Mouse (Mus musculus) midbrain, embryonic 16.5 days (tissue): Measurements from ENCODE around the gene Ahnak2. TPM values are rescaled to one million over a fixed set of nuclear protein-coding genes. Genes with fewer than 3 reads are reported as not detected.

Experiments used
- ATAC-seq: fragments of 200-750 bp; cut with Nextera tagmentation; 2 replicates; pipeline ENCODE4 v1.8.0; 2017; ENCODE audit warnings: moderate TSS enrichment
- H3K27ac ChIP-seq: fragments of 300-500 bp; sonication (generic); 2 replicates; pipeline ENCODE4 v1.5.1; 2014; ENCODE audit warnings: mild to moderate bottlenecking, low read length, mixed read lengths
- H3K27me3 ChIP-seq: fragments of 300-500 bp; sonication (generic); 2 replicates; pipeline ENCODE4 v1.6.1; 2014; ENCODE audit warnings: low read depth, low read length, mixed read lengths; ENCODE audit not compliant: control insufficient read depth, insufficient read depth
- H3K36me3 ChIP-seq: fragments of 300-500 bp; sonication (generic); 2 replicates; pipeline ENCODE4 v1.6.1; 2014; ENCODE audit warnings: mild to moderate bottlenecking, low read length, moderate library complexity, mixed read lengths; ENCODE audit not compliant: control insufficient read depth, insufficient read depth
- H3K4me1 ChIP-seq: fragments of 300-500 bp; sonication (generic); 2 replicates; pipeline ENCODE4 v1.6.1; 2014; ENCODE audit warnings: mild to moderate bottlenecking, low read length, mixed read lengths; ENCODE audit not compliant: control insufficient read depth, insufficient read depth
- H3K4me2 ChIP-seq: fragments of 300-500 bp; sonication (generic); 2 replicates; pipeline ENCODE4 v1.6.1; 2014; ENCODE audit warnings: mild to moderate bottlenecking, low read length, mixed read lengths
- H3K4me3 ChIP-seq: fragments of 300-500 bp; sonication (generic); 2 replicates; pipeline ENCODE4 v1.5.1; 2014; ENCODE audit warnings: low read depth, mild to moderate bottlenecking, low read length, moderate library complexity, mixed read lengths
- H3K9ac ChIP-seq: fragments of 300-500 bp; sonication (generic); 2 replicates; pipeline ENCODE4 v1.6.1; 2014; ENCODE audit warnings: low read depth, low read length, mixed read lengths
- H3K9me3 ChIP-seq: fragments of 300-500 bp; sonication (generic); replicated peaks from 2 replicates; pipeline ENCODE4 v1.6.1; 2014; ENCODE audit warnings: mild to moderate bottlenecking, low read length, mixed read lengths; ENCODE audit not compliant: control insufficient read depth, poor library complexity, severe bottlenecking
- WGBS: fragments of 180-500 bp; shearing (Covaris S2); extraction: QIAGEN DNeasy Blood & Tissue Kit; methylation state at CpG from one replicate; pipeline ENCODE4 v1.1.7; 2014; 5-methylcytosine and 5-hydroxymethylcytosine counted together
- polyA plus RNA-seq: library from polyadenylated mRNA; unstranded; fragments of >200 nt; fragmentation: Nextera tagmentation; extraction: Ambion mirVana; gene quantifications from 2 replicates; pipeline ENCODE4 v1.2.1, GENCODE M21; 2015

Ahnak2 gene
- polyA plus RNA-seq, 1 experiment from 2014 or later = 2.0 TPM

- 81% methylated on average over 14 of the region's 14 CpGs for WGBS
- Histone ChIP-seq H3K27me3 (no peaks in the 10 kb centered on the region), H3K27ac (no peak overlapping the region), H3K36me3 (peaks cover 21% of the 10 kb centered on the region), H3K9me3 (no peaks in the 10 kb centered on the region), H3K9ac (no peak overlapping the region), H3K4me2 (no peak overlapping the region), H3K4me3 (no peak overlapping the region), H3K4me1 (0 out of 2 replicates have a peak, but pooled peaks cover 2% of the 10 kb centered on the region)
- ATAC-seq = no peak
Observed at GRCm38 (mm10) chr12:112814682-112815470, 12.4 kb upstream of the Ahnak2 start.

GRCm38 (mm10) chr12:112813370-112813769 lies 10.9 kb upstream of the Ahnak2 start:
- no peak overlapping the region for H3K27ac ChIP-seq
- no peak overlapping the region for H3K4me3 ChIP-seq
- 79% methylated on average over 7 of the region's 7 CpGs for WGBS
- H3K36me3 ChIP-seq = peaks cover 11% of the 10 kb centered on the region
- H3K4me2 ChIP-seq = no peak overlapping the region
- peaks cover 9% of the 10 kb centered on the region for H3K4me1 ChIP-seq
- H3K27me3 ChIP-seq = no peaks in the 10 kb centered on the region
- H3K9ac ChIP-seq = no peak overlapping the region
- no peak for ATAC-seq
- H3K9me3 ChIP-seq = no peaks in the 10 kb centered on the region

GRCm38 (mm10) chr12:112810092-112810885 lies 7.8 kb upstream of the Ahnak2 start:
- Histone ChIP-seq H3K27ac (no peak overlapping the region), H3K27me3 (no peaks in the 10 kb centered on the region), H3K4me1 (peaks cover 14% of the 10 kb centered on the region), H3K9me3 (no peaks in the 10 kb centered on the region), H3K9ac (no peak overlapping the region), H3K4me2 (peak overlapping the region; percentile 84; the same call in 1 of the 2 replicates), H3K36me3 (peaks cover 7% of the 10 kb centered on the region; the same call in 1 of the 2 replicates), H3K4me3 (no peak overlapping the region; the same call in 1 of the 2 replicates)
- no peak for ATAC-seq
- 67% methylated on average over 19 of the region's 19 CpGs for WGBS

- no peak for ATAC-seq
- H3K9ac ChIP-seq = peak overlapping the region; percentile 72
- H3K36me3 ChIP-seq = peaks cover 5% of the 10 kb centered on the region; the same call in 1 of the 2 replicates
- peak overlapping the region; percentile 84 for H3K4me2 ChIP-seq
- H3K4me1 ChIP-seq = peaks cover 14% of the 10 kb centered on the region
- WGBS = 24% methylated on average over 8 of the region's 8 CpGs
- no peak overlapping the region for H3K27ac ChIP-seq
- peak overlapping the region; percentile 76 for H3K4me3 ChIP-seq
- H3K9me3 ChIP-seq = no peaks in the 10 kb centered on the region
- H3K27me3 ChIP-seq = no peaks in the 10 kb centered on the region; the same call in 1 of the 2 replicates
Observed at GRCm38 (mm10) chr12:112809641-112810040, 7.2 kb upstream of the Ahnak2 start.

- H3K4me2 ChIP-seq = peak within 1 kb of the TSS; percentile 84
Observed at GRCm38 (mm10) chr12:112808587-112809364, 6.3 kb upstream of the Ahnak2 start, which contains the start of gene Clba1. Clba1 (plus strand) TSS chr12:112808937.

GRCm38 (mm10) chr12:112808212-112808586 lies 5.7 kb upstream of the Ahnak2 start:
- Histone ChIP-seq H3K27ac (peak overlapping the region; percentile 83), H3K4me2 (peak overlapping the region; percentile 84), H3K36me3 (no peaks in the 10 kb centered on the region), H3K4me1 (peaks cover 14% of the 10 kb centered on the region), H3K9me3 (no peaks in the 10 kb centered on the region), H3K4me3 (peak overlapping the region; percentile 76), H3K9ac (peak overlapping the region; percentile 72), H3K27me3 (no peaks in the 10 kb centered on the region; the same call in 1 of the 2 replicates)
- 60% methylated on average over 5 of the region's 5 CpGs for WGBS
- peak; percentile 44; the same call in 1 of the 2 replicates for ATAC-seq

More at GRCm38 (mm10) chr12:112808587-112809364, 6.3 kb upstream of the Ahnak2 start, which contains the start of gene Clba1:
- no peaks in the 10 kb centered on the region; the same call in 1 of the 2 replicates for H3K27me3 ChIP-seq
- H3K4me1 ChIP-seq = peaks cover 14% of the 10 kb centered on the region
- peak; percentile 96 for ATAC-seq
- H3K4me3 ChIP-seq = peak within 1 kb of the TSS; percentile 76
- peak within 1 kb of the TSS; percentile 83 for H3K27ac ChIP-seq
- no peaks in the 10 kb centered on the region; the same call in 1 of the 2 replicates for H3K36me3 ChIP-seq
- H3K9me3 ChIP-seq = no peaks in the 10 kb centered on the region
- peak within 1 kb of the TSS; percentile 72 for H3K9ac ChIP-seq
- under 1% methylated on average over 64 of the region's 64 CpGs for WGBS

- ATAC-seq = no peak
- Histone ChIP-seq H3K36me3 (no peaks in the 10 kb centered on the region), H3K9me3 (no peaks in the 10 kb centered on the region), H3K27me3 (no peaks in the 10 kb centered on the region; the same call in 1 of the 2 replicates), H3K4me2 (no peak overlapping the region; the same call in 1 of the 2 replicates), H3K27ac (no peak overlapping the region), H3K9ac (peak overlapping the region; percentile 72), H3K4me3 (no peak overlapping the region), H3K4me1 (peaks cover 14% of the 10 kb centered on the region)
- 84% methylated on average over 4 of the region's 4 CpGs for WGBS
Observed at GRCm38 (mm10) chr12:112807796-112808195, 5.3 kb upstream of the Ahnak2 start.

- Histone ChIP-seq H3K27me3 (peaks cover 7% of the 10 kb centered on the region), H3K4me1 (peaks cover 14% of the 10 kb centered on the region), H3K4me2 (no peak overlapping the region), H3K9ac (no peak overlapping the region), H3K36me3 (no peaks in the 10 kb centered on the region), H3K4me3 (no peak overlapping the region), H3K9me3 (no peaks in the 10 kb centered on the region), H3K27ac (no peak overlapping the region)
- no peak for ATAC-seq
- 80% methylated on average over 6 of the region's 6 CpGs for WGBS
Observed at GRCm38 (mm10) chr12:112806044-112806443, 3.6 kb upstream of the Ahnak2 start.
